Mouse (Mus musculus) limb, embryonic 13.5 days (tissue): ENCODE measurements around the gene Plxna2. TPM values are rescaled to one million over a fixed set of nuclear protein-coding genes. Genes with fewer than 3 reads are reported as not detected.

Source experiments
- ATAC-seq: fragments of 200-750 bp; cut with Nextera tagmentation; 2 replicates; pipeline ENCODE4 v1.8.0; 2017; ENCODE audit warnings: low read depth, moderate number of reproducible peaks, moderate TSS enrichment; ENCODE audit not compliant: low FRiP score
- H3K27ac ChIP-seq: fragments of 300-500 bp; sonication (generic); 2 replicates; pipeline ENCODE4 v1.5.1; 2015; ENCODE audit warnings: inconsistent platforms, mild to moderate bottlenecking, moderate library complexity
- H3K27me3 ChIP-seq: fragments of 300-500 bp; sonication (generic); 2 replicates; pipeline ENCODE4 v1.6.1; 2015; ENCODE audit warnings: mild to moderate bottlenecking, inconsistent platforms
- H3K36me3 ChIP-seq: fragments of 300-500 bp; sonication (generic); 2 replicates; pipeline ENCODE4 v1.6.1; 2015; ENCODE audit warnings: inconsistent platforms, mild to moderate bottlenecking, moderate library complexity
- H3K4me1 ChIP-seq: fragments of 300-500 bp; sonication (generic); 2 replicates; pipeline ENCODE4 v1.6.1; 2015; ENCODE audit warnings: inconsistent platforms
- H3K4me2 ChIP-seq: fragments of 300-500 bp; sonication (generic); replicated peaks from 2 replicates; pipeline ENCODE4 v1.6.1; 2015; ENCODE audit warnings: inconsistent platforms, mild to moderate bottlenecking, moderate library complexity
- H3K4me3 ChIP-seq: fragments of 300-500 bp; sonication (generic); 2 replicates; pipeline ENCODE4 v1.5.1; 2015; ENCODE audit warnings: moderate library complexity, mild to moderate bottlenecking, inconsistent platforms
- H3K9ac ChIP-seq: fragments of 300-500 bp; sonication (generic); 2 replicates; pipeline ENCODE4 v1.6.1; 2015; ENCODE audit warnings: mild to moderate bottlenecking, inconsistent platforms
- H3K9me3 ChIP-seq: fragments of 300-500 bp; sonication (generic); 2 replicates; pipeline ENCODE4 v1.6.1; 2016; ENCODE audit warnings: inconsistent platforms
- WGBS: fragments of 180-500 bp; shearing (Covaris S2); methylation state at CpG from one replicate; pipeline ENCODE4 v1.1.7; 2015; 5-methylcytosine and 5-hydroxymethylcytosine counted together
- polyA plus RNA-seq: library from polyadenylated mRNA; unstranded; fragments of >200 nt; fragmentation: Nextera tagmentation; extraction: Ambion mirVana; gene quantifications from 2 replicates; pipeline ENCODE4 v1.2.1, GENCODE M21; 2015

Plxna2 gene
- polyA plus RNA-seq, 1 experiment from 2014 or later = 6.7 TPM

- Histone ChIP-seq H3K27me3 (no peaks in the 10 kb centered on the region; the same call in 1 of the 2 replicates), H3K4me1 (peaks cover 7% of the 10 kb centered on the region), H3K36me3 (no peaks in the 10 kb centered on the region), H3K4me3 (no peak overlapping the region), H3K9ac (no peak overlapping the region), H3K27ac (no peak overlapping the region), H3K4me2 (no peak overlapping the region), H3K9me3 (no peaks in the 10 kb centered on the region)
- ATAC-seq = no peak
- 50% methylated on average over 2 of the region's 2 CpGs for WGBS
Observed at GRCm38 (mm10) chr1:194613271-194613834, 4.7 kb upstream of the Plxna2 start.

- Histone ChIP-seq H3K27me3 (no peaks in the 10 kb centered on the region; the same call in 1 of the 2 replicates), H3K4me2 (no peak overlapping the region), H3K4me3 (no peak overlapping the region), H3K4me1 (peaks cover 11% of the 10 kb centered on the region), H3K36me3 (no peaks in the 10 kb centered on the region), H3K9ac (no peak overlapping the region), H3K27ac (no peak overlapping the region), H3K9me3 (no peaks in the 10 kb centered on the region)
- no peak for ATAC-seq
- 81% methylated on average over 5 of the region's 5 CpGs for WGBS
Observed at GRCm38 (mm10) chr1:194613923-194614830, 3.8 kb upstream of the Plxna2 start.

GRCm38 (mm10) chr1:194616136-194616535 lies 1.9 kb upstream of the Plxna2 start:
- no peak overlapping the region for H3K9ac ChIP-seq
- H3K4me1 ChIP-seq = peaks cover 17% of the 10 kb centered on the region; the same call in 1 of the 2 replicates
- H3K9me3 ChIP-seq = no peaks in the 10 kb centered on the region
- 100% methylated on average over 1 of the region's 1 CpGs for WGBS
- no peaks in the 10 kb centered on the region for H3K36me3 ChIP-seq
- no peak for ATAC-seq
- H3K27me3 ChIP-seq = peaks cover 2% of the 10 kb centered on the region
- H3K4me3 ChIP-seq = no peak overlapping the region
- no peak overlapping the region for H3K27ac ChIP-seq
- H3K4me2 ChIP-seq = no peak overlapping the region

- 2% methylated on average over 19 of the region's 19 CpGs for WGBS
- ATAC-seq = peak; percentile 6; the same call in 1 of the 2 replicates
Observed at GRCm38 (mm10) chr1:194618841-194619311, 858 bp downstream of the Plxna2 start.

GRCm38 (mm10) chr1:194619353-194620244 lies 1.6 kb downstream of the Plxna2 start:
- under 1% methylated on average over 62 of the region's 62 CpGs for WGBS

More at GRCm38 (mm10) chr1:194618841-194619311, 858 bp downstream of the Plxna2 start:
- H3K27me3 ChIP-seq = peaks cover 20% of the 10 kb centered on the region
- H3K9me3 ChIP-seq = no peaks in the 10 kb centered on the region
- no peaks in the 10 kb centered on the region for H3K36me3 ChIP-seq
- H3K27ac ChIP-seq = no peak overlapping the region
- peaks cover 22% of the 10 kb centered on the region; the same call in 1 of the 2 replicates for H3K4me1 ChIP-seq
- 0 out of 2 replicates have a peak overlapping the region, but pooled peaks have one; percentile 81 for H3K9ac ChIP-seq
- peak overlapping the region; percentile 97 for H3K4me2 ChIP-seq
- H3K4me3 ChIP-seq = peak overlapping the region; percentile 71

GRCm38 (mm10) chr1:194620245-194620991 lies 2.4 kb downstream of the Plxna2 start:
- H3K4me1 ChIP-seq = peaks cover 22% of the 10 kb centered on the region; the same call in 1 of the 2 replicates
- peak overlapping the region; percentile 81 for H3K9ac ChIP-seq
- peak overlapping the region; percentile 71 for H3K4me3 ChIP-seq
- no peaks in the 10 kb centered on the region for H3K36me3 ChIP-seq
- H3K27me3 ChIP-seq = peaks cover 20% of the 10 kb centered on the region
- H3K4me2 ChIP-seq = peak overlapping the region; percentile 97
- under 1% methylated on average over 56 of the region's 56 CpGs for WGBS
- peak overlapping the region; percentile 52; the same call in 1 of the 2 replicates for H3K27ac ChIP-seq
- peak; percentile 4; the same call in 1 of the 2 replicates for ATAC-seq
- H3K9me3 ChIP-seq = no peaks in the 10 kb centered on the region

More at GRCm38 (mm10) chr1:194619353-194620244, 1.6 kb downstream of the Plxna2 start:
- no peaks in the 10 kb centered on the region for H3K36me3 ChIP-seq
- H3K27me3 ChIP-seq = peaks cover 20% of the 10 kb centered on the region
- peak overlapping the region; percentile 81 for H3K9ac ChIP-seq
- ATAC-seq = peak; percentile 91
- peaks cover 22% of the 10 kb centered on the region; the same call in 1 of the 2 replicates for H3K4me1 ChIP-seq
- H3K4me2 ChIP-seq = peak overlapping the region; percentile 97
- peak overlapping the region; percentile 71 for H3K4me3 ChIP-seq
- peak overlapping the region; percentile 52; the same call in 1 of the 2 replicates for H3K27ac ChIP-seq
- no peaks in the 10 kb centered on the region for H3K9me3 ChIP-seq

- Histone ChIP-seq H3K27me3 (peaks cover 20% of the 10 kb centered on the region), H3K4me2 (peak overlapping the region; percentile 97), H3K4me1 (peaks cover 33% of the 10 kb centered on the region), H3K27ac (no peak overlapping the region), H3K36me3 (no peaks in the 10 kb centered on the region), H3K9me3 (no peaks in the 10 kb centered on the region), H3K9ac (no peak overlapping the region), H3K4me3 (peak overlapping the region; percentile 71)
- WGBS = 78% methylated on average over 3 of the region's 3 CpGs
- ATAC-seq = no peak
Observed at GRCm38 (mm10) chr1:194622174-194622573, 4.2 kb downstream of the Plxna2 start.

GRCm38 (mm10) chr1:194622677-194623076 lies 4.7 kb downstream of the Plxna2 start:
- H3K27ac ChIP-seq = no peak overlapping the region
- peak overlapping the region; percentile 97 for H3K4me2 ChIP-seq
- H3K27me3 ChIP-seq = peaks cover 20% of the 10 kb centered on the region
- no peaks in the 10 kb centered on the region for H3K9me3 ChIP-seq
- no peak overlapping the region for H3K9ac ChIP-seq
- peak overlapping the region; percentile 71 for H3K4me3 ChIP-seq
- H3K4me1 ChIP-seq = peaks cover 37% of the 10 kb centered on the region
- ATAC-seq = no peak
- WGBS = 53% methylated on average over 2 of the region's 2 CpGs
- H3K36me3 ChIP-seq = no peaks in the 10 kb centered on the region

GRCm38 (mm10) chr1:194623641-194624040 lies 5.6 kb downstream of the Plxna2 start:
- Histone ChIP-seq H3K4me1 (peaks cover 37% of the 10 kb centered on the region), H3K4me3 (no peak overlapping the region), H3K27ac (no peak overlapping the region), H3K9me3 (no peaks in the 10 kb centered on the region), H3K4me2 (no peak overlapping the region; the same call in 1 of the 2 replicates), H3K36me3 (no peaks in the 10 kb centered on the region), H3K9ac (no peak overlapping the region), H3K27me3 (peaks cover 20% of the 10 kb centered on the region)
- 93% methylated on average over 3 of the region's 3 CpGs for WGBS
- no peak for ATAC-seq

- no peak for ATAC-seq
- no peak overlapping the region for H3K4me3 ChIP-seq
- H3K4me1 ChIP-seq = peaks cover 30% of the 10 kb centered on the region
- no peak overlapping the region; the same call in 1 of the 2 replicates for H3K9ac ChIP-seq
- H3K27ac ChIP-seq = no peak overlapping the region
- H3K4me2 ChIP-seq = peak overlapping the region; percentile 12; the same call in 1 of the 2 replicates
- peaks cover 20% of the 10 kb centered on the region for H3K27me3 ChIP-seq
- no peaks in the 10 kb centered on the region for H3K9me3 ChIP-seq
- no peaks in the 10 kb centered on the region for H3K36me3 ChIP-seq
- WGBS = 59% methylated on average over 2 of the region's 2 CpGs
Observed at GRCm38 (mm10) chr1:194624411-194624810, 6.4 kb downstream of the Plxna2 start.

GRCm38 (mm10) chr1:194624973-194625372 lies 7.0 kb downstream of the Plxna2 start:
- H3K9me3 ChIP-seq = no peaks in the 10 kb centered on the region
- H3K4me2 ChIP-seq = no peak overlapping the region; the same call in 1 of the 2 replicates
- H3K27me3 ChIP-seq = peaks cover 20% of the 10 kb centered on the region
- peaks cover 28% of the 10 kb centered on the region for H3K4me1 ChIP-seq
- H3K27ac ChIP-seq = no peak overlapping the region
- H3K36me3 ChIP-seq = no peaks in the 10 kb centered on the region
- 71% methylated on average over 4 of the region's 4 CpGs for WGBS
- no peak for ATAC-seq
- no peak overlapping the region for H3K4me3 ChIP-seq
- H3K9ac ChIP-seq = no peak overlapping the region
